Mouse (Mus musculus): ENCODE data around the gene Ino80.

Gene Ino80

DNA sequence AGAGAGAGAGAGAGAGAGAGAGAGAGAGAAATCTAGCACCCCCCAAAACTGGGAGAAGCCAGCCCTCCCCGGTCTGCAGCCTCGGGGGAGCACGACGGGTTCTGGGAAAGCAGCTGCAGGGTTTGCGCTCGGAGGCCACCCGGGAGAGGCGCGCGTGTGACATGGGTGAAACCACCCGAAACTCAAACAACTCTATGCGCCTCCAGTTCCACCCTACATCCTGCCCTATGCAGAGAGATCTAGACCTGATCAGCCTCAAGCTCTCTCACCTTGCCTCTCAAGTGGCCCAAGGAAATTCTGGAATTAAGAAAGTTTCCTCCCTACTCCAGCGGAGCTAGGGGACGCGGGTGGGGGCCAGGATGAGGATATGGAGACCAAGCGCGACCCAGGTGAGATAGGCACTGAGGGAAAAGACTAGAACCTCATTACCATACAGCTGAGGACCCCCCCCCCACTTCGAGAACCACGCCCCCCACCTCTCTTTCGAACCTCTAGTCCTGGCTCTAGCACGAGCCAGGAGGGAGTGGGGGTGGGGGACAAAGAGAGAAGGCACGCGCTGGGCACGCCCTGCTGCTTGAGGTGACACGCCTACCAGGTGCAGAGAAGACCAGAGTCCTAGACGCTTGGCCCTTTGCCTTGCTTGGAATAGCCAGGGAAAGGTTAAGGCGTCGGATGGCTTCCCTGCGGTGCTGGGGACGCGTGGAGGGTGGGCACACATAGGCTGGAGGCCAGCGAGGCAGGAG, 152.7 kb downstream of the Ino80 start:
- no peak for DNase-seq (ENCODE audit: low spot score in 2 of 2)

DNA sequence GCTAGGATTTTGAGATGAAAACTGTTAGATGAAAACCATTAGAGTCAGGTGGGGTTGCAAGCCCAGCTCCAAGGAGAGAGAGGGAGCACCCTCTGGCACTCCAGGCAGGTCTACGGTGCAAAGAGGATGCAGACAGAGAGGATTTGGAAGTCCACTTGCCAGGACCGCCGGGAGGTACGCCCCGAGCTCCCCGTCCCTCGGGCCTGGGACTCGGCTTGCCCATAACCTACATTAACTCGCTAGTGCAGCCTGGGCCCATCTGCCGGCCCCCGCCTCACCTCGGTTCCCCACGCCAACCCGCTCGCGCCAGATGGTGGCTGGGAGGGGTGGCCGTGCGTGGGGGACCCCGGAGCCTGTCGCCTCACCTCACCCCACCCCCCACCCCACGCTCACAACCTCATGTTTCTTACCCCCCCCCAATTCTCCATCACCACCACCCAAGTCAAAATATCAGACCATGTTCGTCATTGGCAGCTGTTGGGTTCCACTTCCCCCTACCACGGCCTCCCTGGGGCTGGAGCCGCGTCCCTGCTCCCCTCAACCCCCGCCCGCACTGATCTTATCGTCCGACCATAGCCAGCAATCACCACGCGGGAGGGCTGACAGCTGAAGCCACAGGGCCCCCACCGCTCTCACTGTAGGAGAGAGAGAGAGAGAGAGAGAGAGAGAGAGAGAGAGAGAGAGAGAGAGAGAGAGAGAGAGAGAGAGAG, 153.5 kb downstream of the Ino80 start:
- no peak for DNase-seq (ENCODE audit: low spot score in 2 of 2)
